Mouse (Mus musculus) liver, embryonic 16.5 days (tissue): ENCODE measurements at regions not wholly inside any gene's neighbourhood (a gene's known extent, or its start where the extent isn't known, plus 50 kb on each side); places are given as distances from the start of the nearest gene placed in this dataset.
"Not testable (repeated sequence)": the region's sequence is repeated elsewhere in the genome, so short reads cannot be mapped to it uniquely, and the experiment has no call there.

Source experiments
- ATAC-seq: fragments of 200-750 bp; cut with Nextera tagmentation; 2 replicates; pipeline ENCODE4 v1.8.0; 2017; ENCODE audit warnings: low read depth, mild to moderate bottlenecking, moderate number of reproducible peaks, moderate library complexity
- H3K27ac ChIP-seq: fragments of 300-500 bp; sonication (generic); 2 replicates; pipeline ENCODE4 v1.5.1; 2014; ENCODE audit warnings: mild to moderate bottlenecking, low read length
- H3K27me3 ChIP-seq: fragments of 300-500 bp; sonication (generic); 2 replicates; pipeline ENCODE4 v1.6.1; 2014; ENCODE audit warnings: low read depth, low read length, mixed read lengths; ENCODE audit not compliant: control insufficient read depth, insufficient read depth
- H3K36me3 ChIP-seq: fragments of 300-500 bp; sonication (generic); 2 replicates; pipeline ENCODE4 v1.6.1; 2014; ENCODE audit warnings: mild to moderate bottlenecking; ENCODE audit not compliant: control insufficient read depth, insufficient read depth
- H3K4me1 ChIP-seq: fragments of 300-500 bp; sonication (generic); 2 replicates; pipeline ENCODE4 v1.6.1; 2014; ENCODE audit warnings: low read depth, low read length, mixed read lengths; ENCODE audit not compliant: control insufficient read depth
- H3K4me2 ChIP-seq: fragments of 300-500 bp; sonication (generic); 2 replicates; pipeline ENCODE4 v1.6.1; 2014; ENCODE audit warnings: low read depth, low read length, mixed read lengths
- H3K4me3 ChIP-seq: fragments of 300-500 bp; sonication (generic); 2 replicates; pipeline ENCODE4 v1.5.1; 2014; ENCODE audit warnings: low read depth, mild to moderate bottlenecking, low read length
- H3K9ac ChIP-seq: fragments of 300-500 bp; sonication (generic); 2 replicates; pipeline ENCODE4 v1.6.1; 2014; ENCODE audit warnings: low read depth, low read length
- H3K9me3 ChIP-seq: fragments of 300-500 bp; sonication (generic); replicated peaks from 2 replicates; pipeline ENCODE4 v1.6.1; 2016; ENCODE audit warnings: low read length; ENCODE audit not compliant: control insufficient read depth
- WGBS: fragments of 180-500 bp; shearing (Covaris S2); extraction: QIAGEN DNeasy Blood & Tissue Kit; methylation state at CpG from one replicate; pipeline ENCODE4 v1.1.7; 2014; ENCODE audit not compliant: insufficient replicate concordance; 5-methylcytosine and 5-hydroxymethylcytosine counted together

DNA sequence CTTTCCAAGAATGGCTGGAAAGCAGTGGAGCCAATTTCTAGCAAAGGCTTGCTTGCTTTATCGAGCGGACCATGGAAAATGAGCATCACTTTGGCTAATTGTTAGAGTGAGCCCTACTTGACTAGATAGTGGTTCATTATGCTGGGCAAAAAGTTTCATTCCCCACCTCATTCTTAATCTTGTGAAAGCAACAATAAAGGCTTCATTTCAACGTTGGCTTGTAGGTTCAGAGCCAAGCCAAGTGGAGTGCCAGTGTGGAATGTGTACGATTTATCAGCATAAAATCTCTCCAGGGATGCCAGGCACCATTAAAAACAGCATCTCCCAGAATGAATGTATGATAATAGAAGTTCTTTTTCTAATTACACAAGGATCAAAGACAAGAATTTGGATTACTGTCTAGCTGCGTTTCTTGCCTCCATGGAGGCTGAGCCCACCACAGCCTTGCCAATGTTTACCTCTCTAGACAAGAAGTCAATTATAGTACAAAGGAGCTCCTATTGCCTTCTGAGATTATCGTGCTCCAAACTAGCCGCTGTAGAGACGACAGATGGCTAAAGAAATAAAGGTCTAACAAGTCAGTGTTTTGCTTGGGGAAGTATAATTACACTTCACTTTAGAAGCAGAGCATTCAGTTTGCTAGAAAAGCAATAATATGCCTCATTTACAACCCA is 404.9 kb upstream of the Npsr1 start:
- ATAC-seq, result no peak
- WGBS, result 58% methylated on average over 8 of the region's 8 CpGs
- Histone ChIP-seq H3K36me3 (no peaks in the 10 kb centered on the region), H3K9ac (no peak overlapping the region), H3K4me1 (no peaks in the 10 kb centered on the region), H3K4me2 (no peak overlapping the region), H3K4me3 (no peak overlapping the region), H3K9me3 (no peaks in the 10 kb centered on the region), H3K27ac (no peak overlapping the region), H3K27me3 (no peaks in the 10 kb centered on the region)

DNA sequence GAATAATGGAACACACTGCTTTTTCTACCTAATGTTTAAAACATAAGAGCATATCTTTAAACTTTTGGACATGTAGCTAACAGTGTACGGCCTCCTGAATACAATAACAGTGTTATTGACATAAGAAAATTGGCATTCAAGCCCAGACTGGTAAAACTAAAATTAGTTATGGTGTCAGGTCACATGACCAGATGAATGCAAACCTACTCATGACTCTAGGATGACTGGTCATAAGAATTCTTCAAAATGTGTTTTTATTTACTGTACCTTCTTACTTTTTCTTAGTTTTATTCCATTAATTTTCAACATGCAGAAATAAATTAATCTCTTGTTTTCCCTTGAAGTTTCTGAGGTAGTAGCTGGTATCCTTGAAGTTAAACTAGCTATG is 404.4 kb upstream of the Npsr1 start:
- no peaks in the 10 kb centered on the region for H3K4me1 ChIP-seq
- ATAC-seq, result no peak
- no peak overlapping the region for H3K9ac ChIP-seq
- H3K27ac ChIP-seq, result no peak overlapping the region
- H3K4me2 ChIP-seq, result no peak overlapping the region
- no peak overlapping the region for H3K4me3 ChIP-seq
- no peaks in the 10 kb centered on the region for H3K27me3 ChIP-seq
- 44% methylated on average over 1 of the region's 1 CpGs for WGBS
- H3K36me3 ChIP-seq, result no peaks in the 10 kb centered on the region
- H3K9me3 ChIP-seq, result no peaks in the 10 kb centered on the region

DNA sequence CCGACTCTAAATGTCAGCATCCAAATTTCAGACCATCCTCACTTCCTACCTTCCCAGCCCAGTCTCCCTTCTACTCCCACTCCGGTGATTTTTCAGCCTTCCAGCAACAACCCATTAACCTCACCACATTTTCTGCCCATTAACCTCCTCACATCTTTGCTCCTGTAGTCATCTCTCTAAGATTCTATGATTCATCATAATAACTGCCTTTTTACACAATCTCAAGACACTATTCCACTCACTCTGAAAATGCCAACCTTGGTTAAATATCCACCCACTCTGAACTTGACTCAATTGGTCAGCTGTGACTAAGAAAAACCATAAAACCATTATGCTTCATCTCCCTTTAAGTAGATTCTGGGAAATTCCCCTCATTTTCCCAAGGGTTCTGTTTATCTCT is 403.3 kb upstream of the Npsr1 start:
- ATAC-seq, result no peak
- Histone ChIP-seq H3K27ac (no peak overlapping the region), H3K4me2 (no peak overlapping the region), H3K36me3 (no peaks in the 10 kb centered on the region), H3K4me3 (no peak overlapping the region), H3K27me3 (no peaks in the 10 kb centered on the region), H3K9me3 (no peaks in the 10 kb centered on the region), H3K4me1 (no peaks in the 10 kb centered on the region), H3K9ac (no peak overlapping the region)
- 57% methylated on average over 2 of the region's 2 CpGs for WGBS

- Histone ChIP-seq H3K9me3 (no peaks in the 10 kb centered on the region), H3K9ac (no peak overlapping the region), H3K36me3 (no peaks in the 10 kb centered on the region), H3K4me2 (no peak overlapping the region), H3K27me3 (no peaks in the 10 kb centered on the region), H3K4me3 (no peak overlapping the region), H3K27ac (no peak overlapping the region), H3K4me1 (no peaks in the 10 kb centered on the region)
- ATAC-seq, result no peak
- 48% methylated on average over 1 of the region's 1 CpGs for WGBS
These were observed 397.2 kb upstream of the Npsr1 start for GRCm38 (mm10) chr9:23700567-23700966.

DNA sequence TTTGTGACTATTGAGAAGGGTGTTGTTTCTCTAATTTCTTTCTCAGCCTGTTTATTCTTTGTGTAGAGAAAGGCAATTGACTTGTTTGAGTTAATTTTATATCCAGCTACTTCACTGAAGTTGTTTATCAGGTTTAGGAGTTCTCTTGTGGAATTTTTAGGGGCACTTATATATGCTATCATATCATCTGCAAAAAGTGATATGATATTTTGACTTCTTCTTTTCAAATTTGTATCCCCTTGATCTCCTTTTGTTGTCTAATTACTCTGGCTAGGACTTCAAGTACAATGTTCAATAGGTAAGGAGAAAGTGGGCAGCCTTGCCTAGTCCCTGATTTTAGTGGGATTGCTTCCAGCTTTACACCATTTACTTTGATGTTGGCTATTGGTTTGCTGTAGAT is 380.2 kb upstream of the Npsr1 start:
- not testable (repeated sequence) for H3K36me3 ChIP-seq, ATAC-seq, H3K4me3 ChIP-seq, H3K27ac ChIP-seq, H3K27me3 ChIP-seq, H3K4me1 ChIP-seq, H3K4me2 ChIP-seq, H3K9ac ChIP-seq, H3K9me3 ChIP-seq

GRCm38 (mm10) chr9:23728816-23729215 is 369.0 kb upstream of the Npsr1 start:
- ATAC-seq, result no peak
- Histone ChIP-seq H3K4me3 (no peak overlapping the region), H3K9me3 (no peaks in the 10 kb centered on the region), H3K27ac (no peak overlapping the region), H3K4me2 (no peak overlapping the region), H3K27me3 (no peaks in the 10 kb centered on the region), H3K4me1 (no peaks in the 10 kb centered on the region), H3K36me3 (no peaks in the 10 kb centered on the region), H3K9ac (no peak overlapping the region)
- WGBS, result 48% methylated on average over 4 of the region's 4 CpGs

GRCm38 (mm10) chr9:23752478-23752877 is 345.3 kb upstream of the Npsr1 start:
- no peak overlapping the region for H3K27ac ChIP-seq
- no peak overlapping the region for H3K4me2 ChIP-seq
- no peak overlapping the region for H3K4me3 ChIP-seq
- no peaks in the 10 kb centered on the region for H3K9me3 ChIP-seq
- no peak for ATAC-seq
- no peaks in the 10 kb centered on the region for H3K36me3 ChIP-seq
- 59% methylated on average over 5 of the region's 5 CpGs for WGBS
- no peaks in the 10 kb centered on the region for H3K27me3 ChIP-seq
- no peaks in the 10 kb centered on the region for H3K4me1 ChIP-seq
- no peak overlapping the region for H3K9ac ChIP-seq

- Histone ChIP-seq H3K27ac (no peak overlapping the region), H3K4me1 (no peaks in the 10 kb centered on the region), H3K4me2 (no peak overlapping the region), H3K36me3 (no peaks in the 10 kb centered on the region), H3K27me3 (no peaks in the 10 kb centered on the region), H3K9ac (no peak overlapping the region), H3K9me3 (no peaks in the 10 kb centered on the region), H3K4me3 (no peak overlapping the region)
- no peak for ATAC-seq
- WGBS, result 36% methylated on average over 4 of the region's 4 CpGs
These were observed 311.1 kb upstream of the Npsr1 start for GRCm38 (mm10) chr9:23786660-23787059.
